9 mouse cellular contexts compared by ENCODE assay signal in genomic region chr4:154026441-154026761, GRCm38 (mm10). TPM values are rescaled to one million over a fixed set of nuclear protein-coding genes. Genes with fewer than 3 reads are reported as not detected.
A peak's percentile ranks its signal among the peaks of the same experiment; 100 is the strongest.
DNase-seq lines count a peak whose midpoint lies in the region; ATAC-seq lines count a peak whose summit lies in the region.
"Had no signal": no experiment of that assay in that cellular context is flagged by ENCODE, and none has a peak within 500 bp of the region (broad histone marks: within the 10 kb centered on the region; RNA-seq: fewer than 3 reads in every experiment).

No protein-coding gene starts in this region.

- peak overlapping the region; percentile 55 for H3K9ac ChIP-seq in heart, embryonic 16.5 days (ENCODE audit: low read length)
- peak overlapping the region; percentile 21; the same call in 1 of the 2 replicates for H3K9ac ChIP-seq in hindbrain, embryonic 14.5 days
- H3K9ac ChIP-seq in midbrain, embryonic 13.5 days (replicated peaks) = no peak overlapping the region

- peaks cover 2% of the 10 kb centered on the region; the same call in 1 of the 2 replicates for H3K27me3 ChIP-seq in heart, embryonic 16.5 days (ENCODE audit: control insufficient read depth, insufficient read depth, low read length)
- peaks cover 15% of the 10 kb centered on the region; the same call in 1 of the 2 replicates for H3K27me3 ChIP-seq in hindbrain, embryonic 14.5 days (ENCODE audit: control insufficient read depth, insufficient read depth, low read length)
- H3K27me3 ChIP-seq in midbrain, embryonic 13.5 days = peaks cover 44% of the 10 kb centered on the region

- H3K9me3 ChIP-seq in heart, embryonic 16.5 days (replicated peaks; ENCODE audit: control insufficient read depth, low read length) = no peaks in the 10 kb centered on the region
- no peaks in the 10 kb centered on the region for H3K9me3 ChIP-seq in hindbrain, embryonic 14.5 days (ENCODE audit: control insufficient read depth, low read length)
- no peaks in the 10 kb centered on the region for H3K9me3 ChIP-seq in midbrain, embryonic 13.5 days

- 22% methylated on average over 2 of the region's 2 CpGs for WGBS in heart, embryonic 16.5 days
- 34% methylated on average over 2 of the region's 2 CpGs for WGBS in hindbrain, embryonic 14.5 days
- WGBS in midbrain, embryonic 13.5 days = 27% methylated on average over 2 of the region's 2 CpGs

- peak overlapping the region; percentile 63 for H3K4me3 ChIP-seq in heart, embryonic 16.5 days (ENCODE audit: low read length)
- H3K4me3 ChIP-seq in brown adipose tissue, adult 24 weeks (ENCODE audit: insufficient read depth, low read depth, low read length) = peak overlapping the region; percentile 44; the same call in 1 of the 2 replicates
- H3K4me3 ChIP-seq in hindbrain, embryonic 14.5 days (replicated peaks; ENCODE audit: low read length) = peak overlapping the region; percentile 23
- H3K4me3 ChIP-seq in midbrain, embryonic 13.5 days (replicated peaks) = peak overlapping the region; percentile 32

- H3K27ac ChIP-seq in heart, embryonic 16.5 days (ENCODE audit: low read length) = no peak overlapping the region
- no peak overlapping the region for H3K27ac ChIP-seq in brown adipose tissue, adult 24 weeks (replicated peaks; ENCODE audit: low read depth, low read length)
- H3K27ac ChIP-seq in hindbrain, embryonic 14.5 days = no peak overlapping the region
- H3K27ac ChIP-seq in midbrain, embryonic 13.5 days = no peak overlapping the region

- no peak for DNase-seq in heart, postnatal 4 days
- no peak for DNase-seq in hindbrain, embryonic 14.5 days (ENCODE audit: low spot score)
- DNase-seq in yolk sac, embryonic 10.5 days (ENCODE audit: low spot score) = no peak
- no peak for DNase-seq in cerebellum, postnatal 25 days

- peak overlapping the region; percentile 63 for H3K4me2 ChIP-seq in heart, embryonic 16.5 days (ENCODE audit: low read depth, low read length)
- H3K4me2 ChIP-seq in hindbrain, embryonic 14.5 days (replicated peaks) = peak overlapping the region; percentile 51
- H3K4me2 ChIP-seq in midbrain, embryonic 13.5 days (replicated peaks) = peak overlapping the region; percentile 56

- peaks cover 5% of the 10 kb centered on the region for H3K36me3 ChIP-seq in heart, embryonic 16.5 days (ENCODE audit: control insufficient read depth, insufficient read depth)
- H3K36me3 ChIP-seq in hindbrain, embryonic 14.5 days (replicated peaks; ENCODE audit: control insufficient read depth, insufficient read depth) = peaks cover 10% of the 10 kb centered on the region
- H3K36me3 ChIP-seq in midbrain, embryonic 13.5 days = peaks cover 11% of the 10 kb centered on the region

- peaks cover 25% of the 10 kb centered on the region for H3K4me1 ChIP-seq in heart, embryonic 16.5 days (ENCODE audit: control insufficient read depth, insufficient read depth, low read length)
- no peaks in the 10 kb centered on the region for H3K4me1 ChIP-seq in brown adipose tissue, adult 24 weeks (ENCODE audit: control insufficient read depth, insufficient read depth, insufficient read length, low read length)
- H3K4me1 ChIP-seq in hindbrain, embryonic 14.5 days (replicated peaks; ENCODE audit: control insufficient read depth, insufficient read depth, low read length) = peaks cover 8% of the 10 kb centered on the region; the same call in 1 of the 2 replicates
- H3K4me1 ChIP-seq in midbrain, embryonic 13.5 days (replicated peaks) = peaks cover 24% of the 10 kb centered on the region

- ATAC-seq in heart, embryonic 16.5 days (replicated peaks; ENCODE audit: extremely low read depth, insufficient read depth, low FRiP score) = 0 out of 2 replicates have a peak, but pooled peaks have one; percentile 0
- ATAC-seq in hindbrain, embryonic 14.5 days (ENCODE audit: low FRiP score) = no peak
- ATAC-seq in midbrain, embryonic 13.5 days = no peak
- ATAC-seq in megakaryocyte progenitor cell, adult 5-6 weeks (replicated peaks; ENCODE audit: poor library complexity) = no peak

RNA-seq across cellular contexts. Expression of gene Smim1, which starts 0.4 kb away (rescaled TPM):
- polyA plus RNA-seq in heart, embryonic 16.5 days (2015; fragmentation: Nextera tagmentation; extraction: Ambion mirVana) = 29.3 and 38.1 TPM in 2 replicates
- 10 to 100 TPM; 11.7 to 14.8 TPM for total RNA-seq in heart, postnatal 4 days (2021)
- polyA plus RNA-seq in brown adipose tissue, adult 24 weeks (2012; ENCODE audit: insufficient read depth, insufficient read length, missing spikeins) = 12.6 and 14.5 TPM in 2 replicates
- 12.1 and 16.6 TPM in 2 replicates for polyA plus RNA-seq in hindbrain, embryonic 14.5 days (2014; fragmentation: Nextera tagmentation; extraction: Ambion mirVana)
- 4.7 and 6.1 TPM in 2 replicates for polyA plus RNA-seq in midbrain, embryonic 13.5 days (2015; fragmentation: Nextera tagmentation; extraction: Ambion mirVana)
- total RNA-seq in megakaryocyte progenitor cell, adult 5-6 weeks (2015) = 8.2 and 13.6 TPM in 2 replicates
- total RNA-seq in megakaryocyte progenitor cell, adult 5-6 weeks (2017) = 2.6 and 4.6 TPM in 2 replicates

RNA-seq across cellular contexts. Expression of gene Lrrc47, which starts 14.9 kb away (rescaled TPM):
- 14.7 and 15.1 TPM in 2 replicates for polyA plus RNA-seq in heart, embryonic 16.5 days (2015; fragmentation: Nextera tagmentation; extraction: Ambion mirVana)
- total RNA-seq in heart, postnatal 4 days (2021) = 10 to 100 TPM; 45.8 to 46.7 TPM
- polyA plus RNA-seq in brown adipose tissue, adult 24 weeks (2012; ENCODE audit: insufficient read depth, insufficient read length, missing spikeins) = 20.1 and 24.0 TPM in 2 replicates
- 9.9 and 12.3 TPM in 2 replicates for polyA plus RNA-seq in hindbrain, embryonic 14.5 days (2014; fragmentation: Nextera tagmentation; extraction: Ambion mirVana)
- polyA plus RNA-seq in midbrain, embryonic 13.5 days (2015; fragmentation: Nextera tagmentation; extraction: Ambion mirVana) = 21.2 and 24.7 TPM in 2 replicates
- total RNA-seq in megakaryocyte progenitor cell, adult 5-6 weeks (2015) = 11.1 and 11.3 TPM in 2 replicates
- 25.5 and 49.3 TPM in 2 replicates for total RNA-seq in megakaryocyte progenitor cell, adult 5-6 weeks (2017)

RNA-seq across cellular contexts. Expression of gene Ccdc27, which starts 16.1 kb away (rescaled TPM):
- polyA plus RNA-seq in heart, embryonic 16.5 days (2015; fragmentation: Nextera tagmentation; extraction: Ambion mirVana) = not detected in 2 replicates
- not detected for total RNA-seq in heart, postnatal 4 days (2021)
- not detected in 2 replicates for polyA plus RNA-seq in brown adipose tissue, adult 24 weeks (2012; ENCODE audit: insufficient read depth, insufficient read length, missing spikeins)
- not detected in 2 replicates for polyA plus RNA-seq in hindbrain, embryonic 14.5 days (2014; fragmentation: Nextera tagmentation; extraction: Ambion mirVana)
- polyA plus RNA-seq in midbrain, embryonic 13.5 days (2015; fragmentation: Nextera tagmentation; extraction: Ambion mirVana) = not detected in 2 replicates
- not detected in 2 replicates for total RNA-seq in megakaryocyte progenitor cell, adult 5-6 weeks (2015)
- not detected in 2 replicates for total RNA-seq in megakaryocyte progenitor cell, adult 5-6 weeks (2017)
- total RNA-seq: CH12.LX had no signal

RNA-seq across cellular contexts. Expression of gene Cep104, which starts 51.4 kb away (rescaled TPM):
- 14.1 and 17.7 TPM in 2 replicates for polyA plus RNA-seq in heart, embryonic 16.5 days (2015; fragmentation: Nextera tagmentation; extraction: Ambion mirVana)
- total RNA-seq in heart, postnatal 4 days (2021) = 10 to 100 TPM; 24.1 to 26.4 TPM
- polyA plus RNA-seq in brown adipose tissue, adult 24 weeks (2012; ENCODE audit: insufficient read depth, insufficient read length, missing spikeins) = 12.9 and 13.6 TPM in 2 replicates
- polyA plus RNA-seq in hindbrain, embryonic 14.5 days (2014; fragmentation: Nextera tagmentation; extraction: Ambion mirVana) = 15.3 and 16.4 TPM in 2 replicates
- polyA plus RNA-seq in midbrain, embryonic 13.5 days (2015; fragmentation: Nextera tagmentation; extraction: Ambion mirVana) = 18.0 and 20.4 TPM in 2 replicates
- 7.0 and 7.4 TPM in 2 replicates for total RNA-seq in megakaryocyte progenitor cell, adult 5-6 weeks (2015)
- total RNA-seq in megakaryocyte progenitor cell, adult 5-6 weeks (2017) = 4.7 and 5.6 TPM in 2 replicates

RNA-seq across cellular contexts. Expression of gene Dffb, which starts 51.5 kb away (rescaled TPM):
- polyA plus RNA-seq in heart, embryonic 16.5 days (2015; fragmentation: Nextera tagmentation; extraction: Ambion mirVana) = 8.5 and 8.6 TPM in 2 replicates
- total RNA-seq in heart, postnatal 4 days (2021) = 1 to 10 TPM; 5.8 to 6.2 TPM
- polyA plus RNA-seq in brown adipose tissue, adult 24 weeks (2012; ENCODE audit: insufficient read depth, insufficient read length, missing spikeins) = 0.83 and 1.3 TPM in 2 replicates
- 8.0 and 10.0 TPM in 2 replicates for polyA plus RNA-seq in hindbrain, embryonic 14.5 days (2014; fragmentation: Nextera tagmentation; extraction: Ambion mirVana)
- polyA plus RNA-seq in midbrain, embryonic 13.5 days (2015; fragmentation: Nextera tagmentation; extraction: Ambion mirVana) = 12.0 and 13.0 TPM in 2 replicates
- 8.6 and 11.4 TPM in 2 replicates for total RNA-seq in megakaryocyte progenitor cell, adult 5-6 weeks (2015)
- total RNA-seq in megakaryocyte progenitor cell, adult 5-6 weeks (2017) = 13.7 and 14.1 TPM in 2 replicates
